Mouse (Mus musculus) limb, embryonic 11.5 days (tissue): ENCODE data around the gene Pappa. TPM values are rescaled to one million over a fixed set of nuclear protein-coding genes. Genes with fewer than 3 reads are reported as not detected.

Experiments used
- ATAC-seq: fragments of 200-750 bp; cut with Nextera tagmentation; 2 replicates; pipeline ENCODE4 v1.8.0; 2017; ENCODE audit warnings: low read depth; ENCODE audit not compliant: insufficient number of reproducible peaks, low FRiP score, low TSS enrichment
- DNase-seq: peaks from one replicate; pipeline ENCODE4 v3.0.0-alpha.2; 2015; ENCODE audit warnings: low spot score
- H3K27ac ChIP-seq: fragments of 300-500 bp; sonication (generic); replicated peaks from 2 replicates; pipeline ENCODE4 v1.5.1; 2014; ENCODE audit warnings: low read depth, mild to moderate bottlenecking, low read length
- H3K27me3 ChIP-seq: fragments of 300-500 bp; sonication (generic); 2 replicates; pipeline ENCODE4 v1.6.1; 2014; ENCODE audit warnings: mild to moderate bottlenecking, low read length, mixed read lengths; ENCODE audit not compliant: control insufficient read depth, insufficient read depth
- H3K36me3 ChIP-seq: fragments of 300-500 bp; sonication (generic); 2 replicates; pipeline ENCODE4 v1.6.1; 2014; ENCODE audit warnings: mild to moderate bottlenecking, low read length, moderate library complexity, mixed read lengths; ENCODE audit not compliant: control insufficient read depth, insufficient read depth
- H3K4me1 ChIP-seq: fragments of 300-500 bp; sonication (generic); 2 replicates; pipeline ENCODE4 v1.6.1; 2014; ENCODE audit warnings: low read length, mixed read lengths; ENCODE audit not compliant: control insufficient read depth, insufficient read depth
- H3K4me2 ChIP-seq: fragments of 300-500 bp; sonication (generic); 2 replicates; pipeline ENCODE4 v1.6.1; 2014; ENCODE audit warnings: low read depth, mild to moderate bottlenecking, moderate library complexity; ENCODE audit not compliant: severe bottlenecking
- H3K4me3 ChIP-seq: fragments of 300-500 bp; sonication (generic); 2 replicates; pipeline ENCODE4 v1.5.1; 2014; ENCODE audit warnings: low read depth, low read length
- H3K9ac ChIP-seq: fragments of 300-500 bp; sonication (generic); 2 replicates; pipeline ENCODE4 v1.6.1; 2014; ENCODE audit warnings: mild to moderate bottlenecking, low read length
- H3K9me3 ChIP-seq: fragments of 300-500 bp; sonication (generic); 2 replicates; pipeline ENCODE4 v1.6.1; 2016; ENCODE audit warnings: low read length; ENCODE audit not compliant: control insufficient read depth
- WGBS: fragments of 180-500 bp; shearing (Covaris S2); extraction: QIAGEN DNeasy Blood & Tissue Kit; methylation state at CpG from one replicate; pipeline ENCODE4 v1.1.7; 2014; 5-methylcytosine and 5-hydroxymethylcytosine counted together
- polyA plus RNA-seq: library from polyadenylated mRNA; unstranded; fragments of >200 nt; fragmentation: Nextera tagmentation; extraction: Ambion mirVana; gene quantifications from 2 replicates; pipeline ENCODE4 v1.2.1, GENCODE M21; 2014

The Pappa gene
- polyA plus RNA-seq, 1 experiment from 2014 or later = 0.68 TPM

GRCm38 (mm10) chr4:65254073-65254472 lies 130.1 kb downstream of the Pappa start:
- Histone ChIP-seq H3K9me3 (no peaks in the 10 kb centered on the region), H3K4me2 (no peak overlapping the region), H3K36me3 (no peaks in the 10 kb centered on the region), H3K27me3 (no peaks in the 10 kb centered on the region), H3K4me3 (no peak overlapping the region), H3K4me1 (0 out of 2 replicates have a peak, but pooled peaks cover 4% of the 10 kb centered on the region), H3K9ac (no peak overlapping the region), H3K27ac (no peak overlapping the region)
- no peak for ATAC-seq
- DNase-seq = no peak
- WGBS = 93% methylated on average over 1 of the region's 1 CpGs

GRCm38 (mm10) chr4:65267066-65267465 lies 143.1 kb downstream of the Pappa start:
- Histone ChIP-seq H3K4me3 (no peak overlapping the region), H3K27ac (no peak overlapping the region), H3K9ac (no peak overlapping the region), H3K27me3 (no peaks in the 10 kb centered on the region), H3K4me1 (no peaks in the 10 kb centered on the region), H3K36me3 (no peaks in the 10 kb centered on the region), H3K9me3 (no peaks in the 10 kb centered on the region), H3K4me2 (no peak overlapping the region)
- DNase-seq (no peak), ATAC-seq (no peak)
- 81% methylated on average over 2 of the region's 2 CpGs for WGBS

- H3K4me2 ChIP-seq = no peak overlapping the region
- no peaks in the 10 kb centered on the region for H3K4me1 ChIP-seq
- DNase-seq (no peak), ATAC-seq (no peak)
- no peak overlapping the region for H3K4me3 ChIP-seq
- H3K9me3 ChIP-seq = no peaks in the 10 kb centered on the region
- H3K27me3 ChIP-seq = no peaks in the 10 kb centered on the region
- WGBS = 87% methylated on average over 2 of the region's 2 CpGs
- H3K9ac ChIP-seq = no peak overlapping the region
- H3K27ac ChIP-seq = no peak overlapping the region
- no peaks in the 10 kb centered on the region for H3K36me3 ChIP-seq
These were observed 146.0 kb downstream of the Pappa start for GRCm38 (mm10) chr4:65269996-65270395.

- no peaks in the 10 kb centered on the region for H3K36me3 ChIP-seq
- 57% methylated on average over 4 of the region's 4 CpGs for WGBS
- H3K4me3 ChIP-seq = no peak overlapping the region
- H3K4me1 ChIP-seq = no peaks in the 10 kb centered on the region
- DNase-seq (no peak), ATAC-seq (no peak)
- no peak overlapping the region for H3K4me2 ChIP-seq
- no peaks in the 10 kb centered on the region for H3K9me3 ChIP-seq
- no peak overlapping the region for H3K9ac ChIP-seq
- no peaks in the 10 kb centered on the region for H3K27me3 ChIP-seq
- no peak overlapping the region for H3K27ac ChIP-seq
These were observed 148.3 kb downstream of the Pappa start for GRCm38 (mm10) chr4:65272295-65272694.

- H3K4me3 ChIP-seq = no peak overlapping the region
- no peak overlapping the region for H3K27ac ChIP-seq
- H3K4me2 ChIP-seq = no peak overlapping the region
- ATAC-seq (no peak), DNase-seq (no peak)
- H3K36me3 ChIP-seq = no peaks in the 10 kb centered on the region
- no peak overlapping the region for H3K9ac ChIP-seq
- H3K9me3 ChIP-seq = no peaks in the 10 kb centered on the region
- no peaks in the 10 kb centered on the region; the same call in 1 of the 2 replicates for H3K4me1 ChIP-seq
- H3K27me3 ChIP-seq = no peaks in the 10 kb centered on the region
- WGBS = 97% methylated on average over 1 of the region's 1 CpGs
These were observed 149.4 kb downstream of the Pappa start for GRCm38 (mm10) chr4:65273299-65273851.

GRCm38 (mm10) chr4:65278451-65279271 lies 154.7 kb downstream of the Pappa start:
- no peak overlapping the region for H3K27ac ChIP-seq
- 12% methylated on average over 10 of the region's 10 CpGs for WGBS
- no peaks in the 10 kb centered on the region for H3K36me3 ChIP-seq
- no peak overlapping the region for H3K9ac ChIP-seq
- no peaks in the 10 kb centered on the region for H3K9me3 ChIP-seq
- ATAC-seq = peak; percentile 92
- H3K4me2 ChIP-seq = no peak overlapping the region
- no peak overlapping the region for H3K4me3 ChIP-seq
- no peaks in the 10 kb centered on the region for H3K27me3 ChIP-seq
- peaks cover 16% of the 10 kb centered on the region; the same call in 1 of the 2 replicates for H3K4me1 ChIP-seq
- DNase-seq = peak; percentile 71

GRCm38 (mm10) chr4:65279272-65279653 lies 155.3 kb downstream of the Pappa start:
- Histone ChIP-seq H3K9ac (no peak overlapping the region), H3K27me3 (no peaks in the 10 kb centered on the region), H3K36me3 (no peaks in the 10 kb centered on the region), H3K4me3 (no peak overlapping the region), H3K4me1 (peaks cover 16% of the 10 kb centered on the region; the same call in 1 of the 2 replicates), H3K27ac (no peak overlapping the region), H3K9me3 (no peaks in the 10 kb centered on the region), H3K4me2 (no peak overlapping the region)
- DNase-seq (no peak), ATAC-seq (no peak)
- 66% methylated on average over 4 of the region's 4 CpGs for WGBS

GRCm38 (mm10) chr4:65279979-65280677 lies 156.2 kb downstream of the Pappa start:
- Histone ChIP-seq H3K27me3 (no peaks in the 10 kb centered on the region), H3K4me1 (peaks cover 16% of the 10 kb centered on the region; the same call in 1 of the 2 replicates), H3K9me3 (no peaks in the 10 kb centered on the region), H3K27ac (no peak overlapping the region), H3K4me2 (no peak overlapping the region), H3K9ac (no peak overlapping the region), H3K36me3 (no peaks in the 10 kb centered on the region), H3K4me3 (no peak overlapping the region)
- WGBS = 2% methylated on average over 7 of the region's 7 CpGs
- peak; percentile 27 for DNase-seq
- ATAC-seq = no peak
